Mouse (Mus musculus): ENCODE data around the gene Tpx2. TPM values are rescaled to one million over a fixed set of nuclear protein-coding genes. Genes with fewer than 3 reads are reported as not detected.
A peak's percentile ranks its signal among the peaks of the same experiment; 100 is the strongest.

Gene Tpx2
- polyA plus RNA-seq, 1 experiment = 26.3 TPM

DNA sequence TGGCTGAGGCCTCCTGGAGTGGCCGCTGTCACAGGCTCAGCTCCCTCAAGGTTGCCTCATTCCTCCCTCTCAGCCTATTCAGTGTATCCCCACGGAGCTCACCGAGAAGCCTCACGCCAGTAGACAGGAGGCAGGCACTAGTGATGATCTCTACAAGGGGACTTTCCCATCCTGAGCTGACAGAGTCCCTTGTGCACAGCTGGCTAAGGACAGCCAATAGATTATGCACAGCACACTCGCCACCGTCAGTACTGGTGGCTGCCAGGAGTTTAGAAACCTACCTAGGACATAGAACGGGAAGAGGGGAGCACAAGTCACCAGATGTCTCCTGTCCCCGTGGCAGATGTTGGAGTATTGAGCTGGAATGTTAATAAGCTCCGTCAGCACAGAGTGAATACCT is 69.9 kb downstream of the Tpx2 start:
- Histone ChIP-seq H3K27me3 (ENCODE audit: control insufficient read depth, insufficient read depth, insufficient read length) (no peaks in the 10 kb centered on the region), H3K4me2 (ENCODE audit: low read depth) (no peak overlapping the region), H3K79me2 (ENCODE audit: control insufficient read depth, insufficient read depth) (no peaks in the 10 kb centered on the region), H3K36me3 (ENCODE audit: control insufficient read depth, insufficient read depth) (no peaks in the 10 kb centered on the region), H3ac (ENCODE audit: control insufficient read depth, insufficient read length) (no peak overlapping the region), H3K4me3 (no peak overlapping the region)
- TF ChIP-seq POLR2A (IDR thresholded peaks at IDR 0.05; ENCODE audit: insufficient read length, low read depth) (no peak), CEBPB (IDR thresholded peaks at IDR 0.05; ENCODE audit: insufficient read depth, poor library complexity, severe bottlenecking) (no peak), E2F4 (IDR thresholded peaks at IDR 0.05; ENCODE audit: insufficient read depth) (no peak), MYOD1 (IDR thresholded peaks at IDR 0.05; ENCODE audit: control insufficient read depth in 1 of 3, insufficient read length in 2 of 3, low read depth in 2 of 3) (no peak), POLR2AphosphoS2 (IDR thresholded peaks at IDR 0.05; ENCODE audit: insufficient read length, low read depth) (no peak), SRF (IDR thresholded peaks at IDR 0.05; ENCODE audit: control insufficient read depth, insufficient read length, low read depth) (no peak), TCF3 (IDR thresholded peaks at IDR 0.05; ENCODE audit: insufficient read length, low read depth) (no peak), USF1 (IDR thresholded peaks at IDR 0.05; ENCODE audit: low read depth) (no peak), REST (IDR thresholded peaks at IDR 0.05; ENCODE audit: insufficient read depth, insufficient read length) (no peak), MYOG (IDR thresholded peaks at IDR 0.05; ENCODE audit: control insufficient read depth in 1 of 3, insufficient read depth in 1 of 3, insufficient read length in 2 of 3, low read depth in 2 of 3) (no peak), MAX (IDR thresholded peaks at IDR 0.05; ENCODE audit: low read depth) (no peak), TCF12 (IDR thresholded peaks at IDR 0.05; ENCODE audit: insufficient read depth, poor library complexity, severe bottlenecking) (no peak)

- H3K79me2 ChIP-seq (ENCODE audit: control insufficient read depth, insufficient read depth) = peaks cover 6% of the 10 kb centered on the region
- H3K36me3 ChIP-seq (ENCODE audit: control insufficient read depth, insufficient read depth) = no peaks in the 10 kb centered on the region
- H3K27me3 ChIP-seq (ENCODE audit: control insufficient read depth, insufficient read depth, insufficient read length) = no peaks in the 10 kb centered on the region
- no peak overlapping the region for H3K4me2 ChIP-seq (ENCODE audit: low read depth)
- no peak for TF ChIP-seq MYOG (IDR thresholded peaks at IDR 0.05; ENCODE audit: control insufficient read depth in 1 of 3, insufficient read depth in 1 of 3, insufficient read length in 2 of 3, low read depth in 2 of 3)
- TF ChIP-seq MYOD1 (IDR thresholded peaks at IDR 0.05; ENCODE audit: control insufficient read depth in 1 of 3, insufficient read length in 2 of 3, low read depth in 2 of 3) = no peak
- TF ChIP-seq POLR2AphosphoS2 (IDR thresholded peaks at IDR 0.05; ENCODE audit: insufficient read length, low read depth) = no peak
- no peak for TF ChIP-seq CEBPB (IDR thresholded peaks at IDR 0.05; ENCODE audit: insufficient read depth, poor library complexity, severe bottlenecking)
- no peak for TF ChIP-seq TCF12 (IDR thresholded peaks at IDR 0.05; ENCODE audit: insufficient read depth, poor library complexity, severe bottlenecking)
- no peak for TF ChIP-seq USF1 (IDR thresholded peaks at IDR 0.05; ENCODE audit: low read depth)
- no peak overlapping the region for H3ac ChIP-seq (ENCODE audit: control insufficient read depth, insufficient read length)
- H3K4me3 ChIP-seq = no peak overlapping the region
Observed at GRCm38 (mm10) chr2:152922376-152922775, 74.6 kb downstream of the Tpx2 start.

- TF ChIP-seq CEBPB (IDR thresholded peaks at IDR 0.05; ENCODE audit: insufficient read depth, poor library complexity, severe bottlenecking) = no peak
- peak in 1 of 3 experiments; percentile 37 for TF ChIP-seq MYOD1 (IDR thresholded peaks at IDR 0.05; ENCODE audit: control insufficient read depth in 1 of 3, insufficient read length in 2 of 3, low read depth in 2 of 3)
- TF ChIP-seq USF1 (IDR thresholded peaks at IDR 0.05; ENCODE audit: low read depth) = no peak
- H3K4me3 ChIP-seq = no peak overlapping the region
- H3K4me2 ChIP-seq (ENCODE audit: low read depth) = peak overlapping the region; percentile 89
- H3ac ChIP-seq (ENCODE audit: control insufficient read depth, insufficient read length) = no peak overlapping the region
- peaks cover 6% of the 10 kb centered on the region for H3K79me2 ChIP-seq (ENCODE audit: control insufficient read depth, insufficient read depth)
- H3K27me3 ChIP-seq (ENCODE audit: control insufficient read depth, insufficient read depth, insufficient read length) = no peaks in the 10 kb centered on the region
- H3K36me3 ChIP-seq (ENCODE audit: control insufficient read depth, insufficient read depth) = no peaks in the 10 kb centered on the region
Observed at GRCm38 (mm10) chr2:152923621-152924020, 75.9 kb downstream of the Tpx2 start.

DNA sequence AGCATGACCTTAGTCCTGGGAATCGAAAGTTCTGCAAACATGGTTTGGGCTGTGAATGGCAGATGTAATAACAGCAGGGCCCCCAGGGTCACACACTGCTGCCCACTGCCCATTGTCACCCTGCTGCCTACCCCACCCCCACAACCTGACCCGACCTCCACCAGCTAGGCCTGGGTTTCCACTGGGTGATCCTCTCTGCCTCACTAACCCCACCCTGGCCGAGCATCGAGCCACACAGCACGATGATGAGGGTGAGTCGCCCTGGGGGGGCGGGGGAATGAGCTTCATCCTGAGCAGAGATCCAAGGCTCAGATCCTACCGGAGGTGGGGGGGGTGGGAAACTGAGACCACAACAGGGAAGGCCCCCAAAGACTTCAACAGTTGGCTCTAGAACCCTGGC is 76.4 kb downstream of the Tpx2 start:
- no peak overlapping the region for H3K4me3 ChIP-seq
- H3K36me3 ChIP-seq (ENCODE audit: control insufficient read depth, insufficient read depth) = no peaks in the 10 kb centered on the region
- H3K79me2 ChIP-seq (ENCODE audit: control insufficient read depth, insufficient read depth) = peaks cover 7% of the 10 kb centered on the region
- peak overlapping the region; percentile 89 for H3K4me2 ChIP-seq (ENCODE audit: low read depth)
- H3K27me3 ChIP-seq (ENCODE audit: control insufficient read depth, insufficient read depth, insufficient read length) = no peaks in the 10 kb centered on the region
- H3ac ChIP-seq (ENCODE audit: control insufficient read depth, insufficient read length) = no peak overlapping the region
- TF ChIP-seq TCF3 (IDR thresholded peaks at IDR 0.05; ENCODE audit: insufficient read length, low read depth) (no peak), POLR2AphosphoS2 (IDR thresholded peaks at IDR 0.05; ENCODE audit: insufficient read length, low read depth) (no peak), TCF12 (IDR thresholded peaks at IDR 0.05; ENCODE audit: insufficient read depth, poor library complexity, severe bottlenecking) (no peak), E2F4 (IDR thresholded peaks at IDR 0.05; ENCODE audit: insufficient read depth) (no peak), CEBPB (IDR thresholded peaks at IDR 0.05; ENCODE audit: insufficient read depth, poor library complexity, severe bottlenecking) (no peak), POLR2A (IDR thresholded peaks at IDR 0.05; ENCODE audit: insufficient read length, low read depth) (no peak), MAX (IDR thresholded peaks at IDR 0.05; ENCODE audit: low read depth) (no peak), SRF (IDR thresholded peaks at IDR 0.05; ENCODE audit: control insufficient read depth, insufficient read length, low read depth) (no peak), USF1 (IDR thresholded peaks at IDR 0.05; ENCODE audit: low read depth) (no peak), MYOD1 (IDR thresholded peaks at IDR 0.05; ENCODE audit: control insufficient read depth in 1 of 3, insufficient read length in 2 of 3, low read depth in 2 of 3) (no peak)

GRCm38 (mm10) chr2:152924543-152924942 is 76.8 kb downstream of the Tpx2 start:
- no peak for TF ChIP-seq E2F4 (IDR thresholded peaks at IDR 0.05; ENCODE audit: insufficient read depth)
- no peak for TF ChIP-seq POLR2AphosphoS2 (IDR thresholded peaks at IDR 0.05; ENCODE audit: insufficient read length, low read depth)
- TF ChIP-seq MAX (IDR thresholded peaks at IDR 0.05; ENCODE audit: low read depth) = no peak
- TF ChIP-seq CEBPB (IDR thresholded peaks at IDR 0.05; ENCODE audit: insufficient read depth, poor library complexity, severe bottlenecking) = no peak
- TF ChIP-seq TCF12 (IDR thresholded peaks at IDR 0.05; ENCODE audit: insufficient read depth, poor library complexity, severe bottlenecking) = no peak
- TF ChIP-seq SRF (IDR thresholded peaks at IDR 0.05; ENCODE audit: control insufficient read depth, insufficient read length, low read depth) = no peak
- no peak for TF ChIP-seq POLR2A (IDR thresholded peaks at IDR 0.05; ENCODE audit: insufficient read length, low read depth)
- TF ChIP-seq REST (IDR thresholded peaks at IDR 0.05; ENCODE audit: insufficient read depth, insufficient read length) = no peak
- no peak for TF ChIP-seq TCF3 (IDR thresholded peaks at IDR 0.05; ENCODE audit: insufficient read length, low read depth)
- no peak for TF ChIP-seq USF1 (IDR thresholded peaks at IDR 0.05; ENCODE audit: low read depth)
- TF ChIP-seq MYOD1 (IDR thresholded peaks at IDR 0.05; ENCODE audit: control insufficient read depth in 1 of 3, insufficient read length in 2 of 3, low read depth in 2 of 3) = no peak
- TF ChIP-seq MYOG (IDR thresholded peaks at IDR 0.05; ENCODE audit: control insufficient read depth in 1 of 3, insufficient read depth in 1 of 3, insufficient read length in 2 of 3, low read depth in 2 of 3) = no peak
- Histone ChIP-seq H3K4me2 (ENCODE audit: low read depth) (peak overlapping the region; percentile 89), H3K79me2 (ENCODE audit: control insufficient read depth, insufficient read depth) (peaks cover 11% of the 10 kb centered on the region), H3ac (ENCODE audit: control insufficient read depth, insufficient read length) (no peak overlapping the region), H3K27me3 (ENCODE audit: control insufficient read depth, insufficient read depth, insufficient read length) (no peaks in the 10 kb centered on the region), H3K4me3 (peak overlapping the region; percentile 5), H3K36me3 (ENCODE audit: control insufficient read depth, insufficient read depth) (no peaks in the 10 kb centered on the region)

Data from myocyte (in vitro differentiated cells).